Comparison of ENCODE assay signal across 7 mouse cellular contexts in the genomic region with DNA sequence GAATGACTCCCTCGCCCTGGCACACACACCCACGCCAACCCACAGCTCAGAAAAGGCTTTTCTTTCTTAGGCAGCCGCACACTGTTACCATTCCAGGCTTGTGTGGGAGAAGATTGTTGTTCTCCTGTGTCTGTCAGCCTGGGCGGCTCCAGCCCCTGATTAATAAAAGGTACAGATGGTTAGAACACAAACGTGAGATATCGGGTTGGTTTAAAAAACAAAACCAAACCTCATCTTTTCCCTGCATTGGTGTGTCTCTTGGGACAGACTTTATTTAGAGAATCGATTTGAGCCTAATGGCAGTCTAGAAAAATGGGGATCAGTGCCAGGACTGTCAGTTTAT. TPM values are rescaled to one million over a fixed set of nuclear protein-coding genes. Genes with fewer than 3 reads are reported as not detected.
DNase-seq lines count a peak whose midpoint lies in the region; ATAC-seq and TF ChIP-seq lines count a peak whose summit lies in the region.

No protein-coding gene starts in this region.

- no peaks in the 10 kb centered on the region for H3K36me3 ChIP-seq in E14TG2a.4 (ENCODE audit: insufficient read depth, low read length)
- H3K36me3 ChIP-seq in forebrain, embryonic 11.5 days (ENCODE audit: control insufficient read depth, insufficient read depth, low read length): no peaks in the 10 kb centered on the region
- H3K36me3 ChIP-seq in intestine, embryonic 14.5 days (ENCODE audit: control insufficient read depth, insufficient read depth, low read length): no peaks in the 10 kb centered on the region
- no peaks in the 10 kb centered on the region for H3K36me3 ChIP-seq in midbrain, embryonic 14.5 days (ENCODE audit: control insufficient read depth, insufficient read depth, low read length)

- H3K27me3 ChIP-seq in E14TG2a.4 (ENCODE audit: insufficient read depth, low read length): no peaks in the 10 kb centered on the region
- H3K27me3 ChIP-seq in forebrain, embryonic 11.5 days (ENCODE audit: control insufficient read depth, insufficient read depth, low read length): no peaks in the 10 kb centered on the region
- H3K27me3 ChIP-seq in intestine, embryonic 14.5 days (replicated peaks; ENCODE audit: control insufficient read depth, insufficient read depth, low read length): no peaks in the 10 kb centered on the region
- H3K27me3 ChIP-seq in midbrain, embryonic 14.5 days (ENCODE audit: control insufficient read depth, insufficient read depth, low read length): no peaks in the 10 kb centered on the region

- no peak overlapping the region for H3K27ac ChIP-seq in forebrain, embryonic 11.5 days (ENCODE audit: low read depth, low read length)
- peak overlapping the region; percentile 93; the same call in 1 of the 2 replicates for H3K27ac ChIP-seq in intestine, embryonic 14.5 days (ENCODE audit: low read depth)
- H3K27ac ChIP-seq in midbrain, embryonic 14.5 days (replicated peaks; ENCODE audit: low read depth, low read length): peak overlapping the region; percentile 94

- DNase-seq in R1 (ENCODE audit: low read depth, low spot score): peak; percentile 33
- peak; percentile 53 for DNase-seq in forebrain, embryonic 11.5 days (ENCODE audit: low spot score)
- DNase-seq in intestine, embryonic 14.5 days (ENCODE audit: low spot score): peak; percentile 56
- peak; percentile 58 to 70 for DNase-seq in left cerebral cortex, postnatal 36 days (ENCODE audit: low spot score in 2 of 2)
- DNase-seq in midbrain, embryonic 14.5 days: peak; percentile 59
- peak; percentile 74 for DNase-seq in testis, postnatal 14 days (ENCODE audit: low spot score)

- H3K9ac ChIP-seq in forebrain, embryonic 11.5 days (ENCODE audit: low read length): peak overlapping the region; percentile 85
- peak overlapping the region; percentile 74 for H3K9ac ChIP-seq in intestine, embryonic 14.5 days (ENCODE audit: low read length)
- peak overlapping the region; percentile 74 for H3K9ac ChIP-seq in midbrain, embryonic 14.5 days (replicated peaks; ENCODE audit: low read length)

- H3K9me3 ChIP-seq in E14TG2a.4 (ENCODE audit: low read length): no peaks in the 10 kb centered on the region
- peaks cover 2% of the 10 kb centered on the region; the same call in 1 of the 2 replicates for H3K9me3 ChIP-seq in forebrain, embryonic 11.5 days (ENCODE audit: control insufficient read depth, low read length)
- no peaks in the 10 kb centered on the region for H3K9me3 ChIP-seq in intestine, embryonic 14.5 days (ENCODE audit: control insufficient read depth, low read length)
- H3K9me3 ChIP-seq in midbrain, embryonic 14.5 days (ENCODE audit: control insufficient read depth, low read length): no peaks in the 10 kb centered on the region

- no peak for TF ChIP-seq CTCF in E14TG2a.4 (conservative IDR thresholded peaks at IDR 0.05; ENCODE audit: low read length)

- H3K4me2 ChIP-seq in forebrain, embryonic 11.5 days (ENCODE audit: low read depth, low read length, severe bottlenecking): peak overlapping the region; percentile 78
- peak overlapping the region; percentile 66 for H3K4me2 ChIP-seq in intestine, embryonic 14.5 days (ENCODE audit: low read length)
- H3K4me2 ChIP-seq in midbrain, embryonic 14.5 days (ENCODE audit: low read length): peak overlapping the region; percentile 74

- peaks cover 43% of the 10 kb centered on the region for H3K4me1 ChIP-seq in E14TG2a.4 (replicated peaks; ENCODE audit: low read depth, low read length)
- H3K4me1 ChIP-seq in forebrain, embryonic 11.5 days (replicated peaks; ENCODE audit: control insufficient read depth, insufficient read depth, low read length): peaks cover 2% of the 10 kb centered on the region; the same call in 1 of the 2 replicates
- H3K4me1 ChIP-seq in intestine, embryonic 14.5 days (replicated peaks; ENCODE audit: control insufficient read depth, insufficient read depth, low read length): 0 out of 2 replicates have a peak, but pooled peaks cover 4% of the 10 kb centered on the region
- H3K4me1 ChIP-seq in midbrain, embryonic 14.5 days (ENCODE audit: control insufficient read depth, insufficient read depth, low read length): peaks cover 15% of the 10 kb centered on the region

- WGBS in forebrain, embryonic 11.5 days: 14% methylated on average over 7 of the region's 7 CpGs
- 8% methylated on average over 7 of the region's 7 CpGs for WGBS in intestine, embryonic 14.5 days
- 2% methylated on average over 7 of the region's 7 CpGs for WGBS in midbrain, embryonic 14.5 days

- no peak for ATAC-seq in forebrain, embryonic 11.5 days (replicated peaks; ENCODE audit: low FRiP score)
- no peak for ATAC-seq in intestine, embryonic 14.5 days (replicated peaks; ENCODE audit: low FRiP score, low TSS enrichment, low read depth)
- ATAC-seq in midbrain, embryonic 14.5 days (ENCODE audit: low FRiP score, low TSS enrichment): no peak

- peak overlapping the region; percentile 92 for H3K4me3 ChIP-seq in E14TG2a.4 (replicated peaks; ENCODE audit: low read length)
- peak overlapping the region; percentile 94 for H3K4me3 ChIP-seq in forebrain, embryonic 11.5 days (ENCODE audit: low read depth, low read length)
- H3K4me3 ChIP-seq in intestine, embryonic 14.5 days (ENCODE audit: low read depth, low read length): peak overlapping the region; percentile 87
- peak overlapping the region; percentile 97 for H3K4me3 ChIP-seq in midbrain, embryonic 14.5 days (replicated peaks; ENCODE audit: low read depth, low read length)

- intact Hi-C loops in left cerebral cortex, postnatal 36 days (cut with DNase I): loop anchor here (2.0 to 5.0 kb wide), 2 partner anchors 59 to 101 kb away; no protein-coding TSS in a partner anchor

RNA-seq across cellular contexts. Expression of gene Ankrd28, which starts 0.9 kb away (rescaled TPM):
- 13.8 and 14.1 TPM in 2 replicates for polyA plus RNA-seq in forebrain, embryonic 11.5 days (2014; fragmentation: Nextera tagmentation; extraction: Ambion mirVana)
- polyA plus RNA-seq in intestine, embryonic 14.5 days (2014; fragmentation: Nextera tagmentation; extraction: Ambion mirVana): 11.6 and 11.7 TPM in 2 replicates
- 10 to 100 TPM; 53.4 to 60.6 TPM for total RNA-seq in left cerebral cortex, postnatal 36 days (2021)
- polyA plus RNA-seq in midbrain, embryonic 14.5 days (2014; fragmentation: Nextera tagmentation; extraction: Ambion mirVana): 10.1 and 15.3 TPM in 2 replicates
